Comparison of ENCODE assay signal across 15 mouse cellular contexts in the genomic region with DNA sequence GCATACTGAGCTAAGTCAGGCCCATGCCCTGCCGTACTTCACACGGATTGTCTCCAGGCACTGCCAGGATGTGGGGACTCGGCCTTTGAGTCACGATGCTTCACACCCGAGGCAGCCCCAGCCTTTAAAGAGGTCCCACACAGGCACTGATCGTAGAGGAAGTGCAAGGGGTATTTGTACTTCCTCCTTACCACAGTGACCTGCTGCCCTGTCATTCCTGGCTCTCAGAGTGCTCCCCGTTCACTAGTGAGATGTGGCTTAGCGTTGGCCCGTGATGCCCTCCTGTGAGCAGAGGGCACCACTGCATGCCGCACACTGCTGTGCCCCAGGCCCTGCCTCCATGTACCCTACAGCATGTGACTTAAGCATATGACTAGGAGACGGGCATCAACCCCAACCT.
A peak's percentile ranks its signal among the peaks of the same experiment; 100 is the strongest.
DNase-seq lines count a peak whose midpoint lies in the region; ATAC-seq and TF ChIP-seq lines count a peak whose summit lies in the region.
"Had no signal": no experiment of that assay in that cellular context is flagged by ENCODE, and none has a peak within 500 bp of the region (broad histone marks: within the 10 kb centered on the region; RNA-seq: fewer than 3 reads in every experiment).

No protein-coding gene starts in this region.

- no peak overlapping the region for H3K27ac ChIP-seq in hindbrain, postnatal 0 days
- no peak overlapping the region for H3K27ac ChIP-seq in hindbrain, embryonic 11.5 days (ENCODE audit: low read depth, low read length)
- H3K27ac ChIP-seq in thymus, adult 2 months (ENCODE audit: control insufficient read depth, insufficient read depth, low read length), result no peak overlapping the region
- H3K27ac ChIP-seq: embryonic facial prominence, embryonic 12.5 days; forebrain, embryonic 12.5 days had no signal

- H3K4me3 ChIP-seq in hindbrain, postnatal 0 days (ENCODE audit: low read length), result no peak overlapping the region
- H3K4me3 ChIP-seq in hindbrain, embryonic 11.5 days (ENCODE audit: low read depth, low read length), result no peak overlapping the region
- no peak overlapping the region for H3K4me3 ChIP-seq in thymus, adult 2 months (ENCODE audit: control insufficient read depth, insufficient read depth, low read length)
- H3K4me3 ChIP-seq: embryonic facial prominence, embryonic 12.5 days; forebrain, embryonic 12.5 days had no signal

- 80% methylated on average over 11 of the region's 11 CpGs for WGBS in hindbrain, postnatal 0 days
- 85% methylated on average over 11 of the region's 11 CpGs for WGBS in hindbrain, embryonic 11.5 days
- 14% methylated on average over 11 of the region's 11 CpGs for WGBS in thymus, adult 2 months

- H3K4me2 ChIP-seq in hindbrain, postnatal 0 days (ENCODE audit: low read depth, low read length), result no peak overlapping the region
- no peak overlapping the region for H3K4me2 ChIP-seq in hindbrain, embryonic 11.5 days (replicated peaks; ENCODE audit: low read depth, low read length)
- H3K4me2 ChIP-seq: embryonic facial prominence, embryonic 12.5 days; forebrain, embryonic 12.5 days had no signal

- no peak overlapping the region for H3K9ac ChIP-seq in hindbrain, postnatal 0 days (replicated peaks; ENCODE audit: low read length)
- no peak overlapping the region for H3K9ac ChIP-seq in hindbrain, embryonic 11.5 days (ENCODE audit: low read depth, low read length)
- H3K9ac ChIP-seq: embryonic facial prominence, embryonic 12.5 days; forebrain, embryonic 12.5 days had no signal

- no peak for TF ChIP-seq POLR2A in thymus, adult 2 months (IDR thresholded peaks at IDR 0.05; ENCODE audit: control insufficient read depth, extremely low read depth, insufficient read depth, low read length, poor library complexity)

- ATAC-seq in hindbrain, postnatal 0 days, result no peak
- ATAC-seq in hindbrain, embryonic 11.5 days (ENCODE audit: low FRiP score), result no peak
- ATAC-seq in inflammation-experienced regulatory T-cells, adult 6 months, result peak; percentile 68
- ATAC-seq: midbrain, embryonic 16.5 days had no signal

- no peaks in the 10 kb centered on the region for H3K9me3 ChIP-seq in hindbrain, postnatal 0 days (ENCODE audit: low read length)
- H3K9me3 ChIP-seq in hindbrain, embryonic 11.5 days (ENCODE audit: control insufficient read depth, low read length), result no peaks in the 10 kb centered on the region
- H3K9me3 ChIP-seq: embryonic facial prominence, embryonic 12.5 days; forebrain, embryonic 12.5 days had no signal

- no peak for DNase-seq in hindbrain, postnatal 0 days (ENCODE audit: low spot score)
- DNase-seq in hindbrain, embryonic 11.5 days (ENCODE audit: low spot score), result no peak
- no peak for DNase-seq in thymus, adult 2 months
- DNase-seq in thymus, postnatal 36 days, result no peak
- DNase-seq in thymus, postnatal 4 days, result peak; percentile 48
- no peak for DNase-seq in adrenal gland, adult 18-20 months (ENCODE audit: low spot score in 2 of 2)
- DNase-seq in cerebellum, postnatal 4 days (ENCODE audit: low spot score in 2 of 2), result no peak
- DNase-seq: cerebellum, adult 9-10 months; gastrocnemius, postnatal 14 days; left cerebral cortex, postnatal 4 days; right cerebral cortex, postnatal 25 days had no signal

- H3K27me3 ChIP-seq in hindbrain, postnatal 0 days (ENCODE audit: insufficient read depth, low read length), result no peaks in the 10 kb centered on the region
- H3K27me3 ChIP-seq in hindbrain, embryonic 11.5 days (ENCODE audit: control insufficient read depth, insufficient read depth, low read length), result no peaks in the 10 kb centered on the region
- H3K27me3 ChIP-seq in thymus, adult 2 months (ENCODE audit: control insufficient read depth, insufficient read depth, low read length), result no peaks in the 10 kb centered on the region
- H3K27me3 ChIP-seq: embryonic facial prominence, embryonic 12.5 days; forebrain, embryonic 12.5 days had no signal

- H3K36me3 ChIP-seq in hindbrain, postnatal 0 days (ENCODE audit: insufficient read depth, low read length), result no peaks in the 10 kb centered on the region
- H3K36me3 ChIP-seq in hindbrain, embryonic 11.5 days (ENCODE audit: control insufficient read depth, insufficient read depth, low read length), result no peaks in the 10 kb centered on the region
- no peaks in the 10 kb centered on the region for H3K36me3 ChIP-seq in thymus, adult 2 months (ENCODE audit: control insufficient read depth, insufficient read depth, low read length)

- TF ChIP-seq CTCF in hindbrain, postnatal 0 days (IDR thresholded peaks at IDR 0.05; ENCODE audit: low read depth), result peak; percentile 19; the same call in 1 of the 2 replicates
- TF ChIP-seq CTCF in thymus, adult 2 months (IDR thresholded peaks at IDR 0.05; ENCODE audit: borderline replicate concordance, control insufficient read depth, extremely low read depth, insufficient read depth, low read length, poor library complexity), result peak; percentile 34; the same call in 1 of the 2 replicates

- H3K4me1 ChIP-seq in hindbrain, postnatal 0 days (ENCODE audit: insufficient read depth, low read length), result peaks cover 21% of the 10 kb centered on the region
- H3K4me1 ChIP-seq in hindbrain, embryonic 11.5 days (replicated peaks; ENCODE audit: control insufficient read depth, insufficient read depth, low read length), result peaks cover 4% of the 10 kb centered on the region; the same call in 1 of the 2 replicates
- H3K4me1 ChIP-seq in thymus, adult 2 months (replicated peaks; ENCODE audit: control insufficient read depth, insufficient read depth, low read length), result peaks cover 41% of the 10 kb centered on the region
